Mouse (Mus musculus): Measurements from ENCODE around the gene Nat10. TPM values are rescaled to one million over a fixed set of nuclear protein-coding genes. Genes with fewer than 3 reads are reported as not detected.

Gene Nat10
- polyA plus RNA-seq, 1 experiment = 22.8 TPM

- under 1% methylated on average over 42 of the region's 42 CpGs for WGBS
- no peaks in the 10 kb centered on the region; the same call in 1 of the 2 replicates for H3K4me1 ChIP-seq (ENCODE audit: control insufficient read depth, insufficient read depth, low read length)
- peak overlapping the region; percentile 73 for H3K4me3 ChIP-seq (replicated peaks; ENCODE audit: control insufficient read depth, low read depth, low read length)
- peak overlapping the region; percentile 100 for H3K27ac ChIP-seq (ENCODE audit: control insufficient read depth, insufficient read depth, low read depth, low read length, poor library complexity)
- TF ChIP-seq POLR2A (IDR thresholded peaks at IDR 0.05; ENCODE audit: borderline replicate concordance, control insufficient read depth, low read depth, low read length) (no peak), CTCF (IDR thresholded peaks at IDR 0.05; ENCODE audit: control insufficient read depth, insufficient read depth, low read length) (no peak)
These were observed 35.3 kb upstream of the Nat10 start for GRCm38 (mm10) chr2:103796211-103796860.

GRCm38 (mm10) chr2:103795843-103796210 lies 34.8 kb upstream of the Nat10 start:
- Histone ChIP-seq H3K4me3 (replicated peaks; ENCODE audit: control insufficient read depth, low read depth, low read length) (peak overlapping the region; percentile 73), H3K27ac (ENCODE audit: control insufficient read depth, insufficient read depth, low read depth, low read length, poor library complexity) (peak overlapping the region; percentile 100), H3K4me1 (ENCODE audit: control insufficient read depth, insufficient read depth, low read length) (no peaks in the 10 kb centered on the region; the same call in 1 of the 2 replicates)
- TF ChIP-seq POLR2A (IDR thresholded peaks at IDR 0.05; ENCODE audit: borderline replicate concordance, control insufficient read depth, low read depth, low read length) (peak; percentile 49; the same call in 1 of the 2 replicates), CTCF (IDR thresholded peaks at IDR 0.05; ENCODE audit: control insufficient read depth, insufficient read depth, low read length) (no peak)
- WGBS = under 1% methylated on average over 11 of the region's 11 CpGs

- Histone ChIP-seq H3K4me3 (replicated peaks; ENCODE audit: control insufficient read depth, low read depth, low read length) (no peak overlapping the region), H3K27ac (ENCODE audit: control insufficient read depth, insufficient read depth, low read depth, low read length, poor library complexity) (no peak overlapping the region), H3K4me1 (ENCODE audit: control insufficient read depth, insufficient read depth, low read length) (no peaks in the 10 kb centered on the region; the same call in 1 of the 2 replicates)
- 89% methylated on average over 1 of the region's 1 CpGs for WGBS
- no peak for TF ChIP-seq POLR2A (IDR thresholded peaks at IDR 0.05; ENCODE audit: borderline replicate concordance, control insufficient read depth, low read depth, low read length)
- no peak for TF ChIP-seq CTCF (IDR thresholded peaks at IDR 0.05; ENCODE audit: control insufficient read depth, insufficient read depth, low read length)
These were observed 30.9 kb upstream of the Nat10 start for GRCm38 (mm10) chr2:103792009-103792408.

GRCm38 (mm10) chr2:103785735-103786134 lies 24.7 kb upstream of the Nat10 start:
- Histone ChIP-seq H3K4me1 (ENCODE audit: control insufficient read depth, insufficient read depth, low read length) (no peaks in the 10 kb centered on the region), H3K27ac (ENCODE audit: control insufficient read depth, insufficient read depth, low read depth, low read length, poor library complexity) (no peak overlapping the region), H3K4me3 (replicated peaks; ENCODE audit: control insufficient read depth, low read depth, low read length) (no peak overlapping the region)
- TF ChIP-seq CTCF (IDR thresholded peaks at IDR 0.05; ENCODE audit: control insufficient read depth, insufficient read depth, low read length) (no peak), POLR2A (IDR thresholded peaks at IDR 0.05; ENCODE audit: borderline replicate concordance, control insufficient read depth, low read depth, low read length) (no peak)
- 24% methylated on average over 1 of the region's 1 CpGs for WGBS

DNA sequence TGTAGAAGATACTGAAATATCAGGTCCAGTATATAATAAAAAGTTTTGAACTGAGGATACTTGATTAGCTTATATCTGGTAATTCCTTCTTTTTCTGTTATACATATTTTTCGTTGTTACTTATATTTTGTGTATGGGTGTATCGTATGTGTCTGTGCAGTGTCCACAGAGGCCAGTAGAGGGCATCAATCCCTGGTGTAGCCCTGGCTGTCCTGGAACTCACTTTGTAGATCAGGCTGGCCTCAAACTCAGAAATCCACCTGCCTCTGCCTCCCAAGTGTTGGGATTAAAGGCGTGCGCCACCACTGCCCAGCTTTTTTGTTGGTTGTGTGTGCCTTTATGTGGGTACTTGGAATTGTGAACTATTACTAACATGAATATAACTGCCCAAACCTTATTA lies 23.6 kb upstream of the Nat10 start:
- 79% methylated on average over 4 of the region's 4 CpGs for WGBS
- H3K4me3 ChIP-seq (replicated peaks; ENCODE audit: control insufficient read depth, low read depth, low read length) = no peak overlapping the region
- peak; percentile 65 for TF ChIP-seq CTCF (IDR thresholded peaks at IDR 0.05; ENCODE audit: control insufficient read depth, insufficient read depth, low read length)
- no peak for TF ChIP-seq POLR2A (IDR thresholded peaks at IDR 0.05; ENCODE audit: borderline replicate concordance, control insufficient read depth, low read depth, low read length)
- H3K27ac ChIP-seq (ENCODE audit: control insufficient read depth, insufficient read depth, low read depth, low read length, poor library complexity) = no peak overlapping the region
- H3K4me1 ChIP-seq (ENCODE audit: control insufficient read depth, insufficient read depth, low read length) = no peaks in the 10 kb centered on the region

GRCm38 (mm10) chr2:103762492-103762891 lies 1.4 kb upstream of the Nat10 start:
- no peak overlapping the region for H3K4me3 ChIP-seq (replicated peaks; ENCODE audit: control insufficient read depth, low read depth, low read length)
- no peak for TF ChIP-seq POLR2A (IDR thresholded peaks at IDR 0.05; ENCODE audit: borderline replicate concordance, control insufficient read depth, low read depth, low read length)
- TF ChIP-seq CTCF (IDR thresholded peaks at IDR 0.05; ENCODE audit: control insufficient read depth, insufficient read depth, low read length) = no peak
- WGBS = 77% methylated on average over 1 of the region's 1 CpGs
- H3K27ac ChIP-seq (ENCODE audit: control insufficient read depth, insufficient read depth, low read depth, low read length, poor library complexity) = no peak overlapping the region
- H3K4me1 ChIP-seq (ENCODE audit: control insufficient read depth, insufficient read depth, low read length) = peaks cover 3% of the 10 kb centered on the region; the same call in 1 of the 2 replicates

- Histone ChIP-seq H3K27ac (ENCODE audit: control insufficient read depth, insufficient read depth, low read depth, low read length, poor library complexity) (no peak overlapping the region), H3K4me3 (replicated peaks; ENCODE audit: control insufficient read depth, low read depth, low read length) (no peak overlapping the region), H3K4me1 (ENCODE audit: control insufficient read depth, insufficient read depth, low read length) (peaks cover 3% of the 10 kb centered on the region; the same call in 1 of the 2 replicates)
- 31% methylated on average over 4 of the region's 4 CpGs for WGBS
- TF ChIP-seq POLR2A (IDR thresholded peaks at IDR 0.05; ENCODE audit: borderline replicate concordance, control insufficient read depth, low read depth, low read length) (no peak), CTCF (IDR thresholded peaks at IDR 0.05; ENCODE audit: control insufficient read depth, insufficient read depth, low read length) (no peak)
These were observed 923 bp upstream of the Nat10 start for GRCm38 (mm10) chr2:103761993-103762392.

DNA sequence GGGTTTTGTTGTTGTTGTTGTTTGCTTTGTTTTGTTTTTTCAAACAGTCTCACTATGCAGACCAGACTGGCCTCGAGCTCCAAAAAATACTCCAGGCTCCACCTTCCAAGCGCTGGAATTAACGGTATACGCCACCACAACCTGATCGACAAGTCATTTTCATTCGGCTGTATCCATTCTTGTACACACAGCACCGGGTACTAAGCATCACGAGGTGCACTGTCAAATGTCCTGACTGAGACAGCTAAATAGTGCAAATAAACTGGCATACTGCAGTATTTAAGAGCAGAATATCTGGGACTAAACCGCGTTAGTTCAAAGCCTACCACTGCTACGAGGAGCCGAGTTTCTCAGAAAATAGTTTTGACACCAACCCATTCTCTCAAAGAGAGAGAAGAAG lies 649 bp downstream of the Nat10 start:
- Histone ChIP-seq H3K27ac (ENCODE audit: control insufficient read depth, insufficient read depth, low read depth, low read length, poor library complexity) (no peak overlapping the region), H3K4me3 (replicated peaks; ENCODE audit: control insufficient read depth, low read depth, low read length) (peak overlapping the region; percentile 95), H3K4me1 (ENCODE audit: control insufficient read depth, insufficient read depth, low read length) (peaks cover 3% of the 10 kb centered on the region; the same call in 1 of the 2 replicates)
- no peak for TF ChIP-seq CTCF (IDR thresholded peaks at IDR 0.05; ENCODE audit: control insufficient read depth, insufficient read depth, low read length)
- TF ChIP-seq POLR2A (IDR thresholded peaks at IDR 0.05; ENCODE audit: borderline replicate concordance, control insufficient read depth, low read depth, low read length) = no peak
- WGBS = under 1% methylated on average over 12 of the region's 12 CpGs

Data from bone marrow, adult 2 months (tissue).